Mouse (Mus musculus) intestine, postnatal 0 days (tissue): ENCODE results near the gene Gm28043. TPM values are rescaled to one million over a fixed set of nuclear protein-coding genes. Genes with fewer than 3 reads are reported as not detected.
A peak's percentile ranks its signal among the peaks of the same experiment; 100 is the strongest.

Experiments used
- ATAC-seq: fragments of 200-750 bp; cut with Nextera tagmentation; 2 replicates; pipeline ENCODE4 v1.8.0; 2017; ENCODE audit warnings: mild to moderate bottlenecking, moderate TSS enrichment, moderate library complexity
- H3K27ac ChIP-seq: fragments of 300-500 bp; sonication (generic); 2 replicates; pipeline ENCODE4 v1.5.1; 2014; ENCODE audit warnings: mild to moderate bottlenecking, low read depth, low read length, moderate library complexity
- H3K27me3 ChIP-seq: fragments of 300-500 bp; sonication (generic); replicated peaks from 2 replicates; pipeline ENCODE4 v1.6.1; 2014; ENCODE audit warnings: low read length, mixed read lengths; ENCODE audit not compliant: control insufficient read depth, insufficient read depth
- H3K36me3 ChIP-seq: fragments of 300-500 bp; sonication (generic); 2 replicates; pipeline ENCODE4 v1.6.1; 2014; ENCODE audit warnings: mild to moderate bottlenecking, moderate library complexity; ENCODE audit not compliant: control insufficient read depth, insufficient read depth
- H3K4me1 ChIP-seq: fragments of 300-500 bp; sonication (generic); replicated peaks from 2 replicates; pipeline ENCODE4 v1.6.1; 2014; ENCODE audit warnings: antibody characterized with exemption, low read length, mixed read lengths; ENCODE audit not compliant: control insufficient read depth, insufficient read depth
- H3K4me2 ChIP-seq: fragments of 300-500 bp; sonication (generic); replicated peaks from 2 replicates; pipeline ENCODE4 v1.6.1; 2014; ENCODE audit warnings: low read depth, mild to moderate bottlenecking, moderate library complexity
- H3K4me3 ChIP-seq: fragments of 300-500 bp; sonication (generic); 2 replicates; pipeline ENCODE4 v1.5.1; 2014; ENCODE audit warnings: low read depth, low read length
- H3K9ac ChIP-seq: fragments of 300-500 bp; sonication (generic); 2 replicates; pipeline ENCODE4 v1.6.1; 2014; ENCODE audit warnings: mild to moderate bottlenecking, low read depth, low read length
- H3K9me3 ChIP-seq: fragments of 300-500 bp; sonication (generic); 2 replicates; pipeline ENCODE4 v1.6.1; 2016; ENCODE audit warnings: mixed run types; ENCODE audit not compliant: control insufficient read depth
- CTCF ChIP-seq: sonication (generic); IDR thresholded peaks from 2 replicates; pipeline ENCODE4 v1.5.1; 2016; ENCODE audit warnings: low read depth, mild to moderate bottlenecking, control low read depth, antibody characterized with exemption, moderate library complexity
- WGBS: fragments of 180-500 bp; shearing (Covaris S2); extraction: QIAGEN DNeasy Blood & Tissue Kit; methylation state at CpG from one replicate; pipeline ENCODE4 v1.1.7; 2014; 5-methylcytosine and 5-hydroxymethylcytosine counted together
- polyA plus RNA-seq: library from polyadenylated mRNA; unstranded; fragments of >200 nt; fragmentation: Nextera tagmentation; extraction: Ambion mirVana; gene quantifications from 2 replicates; pipeline ENCODE4 v1.2.1, GENCODE M21; 2015

Gm28043 gene
- polyA plus RNA-seq, 1 experiment from 2014 or later, result 0.82 TPM

DNA sequence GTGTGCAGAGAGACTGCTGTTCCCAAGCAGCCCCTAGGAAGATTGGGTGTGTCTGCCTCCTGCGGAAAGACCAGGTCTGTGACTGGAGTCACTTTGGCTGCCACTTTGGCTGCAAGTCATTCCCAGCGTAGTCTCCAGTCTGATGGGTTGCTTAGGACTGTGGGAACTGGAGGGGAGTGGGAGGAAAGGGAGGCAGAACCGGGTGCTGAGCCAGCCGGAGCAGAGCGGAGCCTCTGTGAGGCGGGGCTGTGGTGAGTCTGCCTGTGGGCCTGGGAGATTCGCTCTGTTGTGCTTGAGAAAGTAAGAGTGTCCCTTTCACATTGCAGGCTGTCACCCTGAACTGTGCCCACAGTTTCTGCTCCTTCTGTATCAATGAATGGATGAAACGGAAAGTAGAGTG is 20.8 kb downstream of the Gm28043 start:
- Histone ChIP-seq H3K4me3 (no peak overlapping the region), H3K4me1 (no peaks in the 10 kb centered on the region), H3K36me3 (peaks cover 81% of the 10 kb centered on the region), H3K9me3 (no peaks in the 10 kb centered on the region), H3K4me2 (no peak overlapping the region), H3K27me3 (no peaks in the 10 kb centered on the region), H3K27ac (no peak overlapping the region), H3K9ac (no peak overlapping the region)
- 90% methylated on average over 8 of the region's 8 CpGs for WGBS
- no peak for ATAC-seq
- no peak for TF ChIP-seq CTCF

- no peak overlapping the region for H3K9ac ChIP-seq
- H3K4me2 ChIP-seq, result no peak overlapping the region
- no peaks in the 10 kb centered on the region for H3K9me3 ChIP-seq
- H3K36me3 ChIP-seq, result peaks cover 84% of the 10 kb centered on the region
- no peak overlapping the region for H3K27ac ChIP-seq
- 62% methylated on average over 5 of the region's 5 CpGs for WGBS
- no peak overlapping the region for H3K4me3 ChIP-seq
- no peak for ATAC-seq
- H3K27me3 ChIP-seq, result no peaks in the 10 kb centered on the region
- H3K4me1 ChIP-seq, result no peaks in the 10 kb centered on the region
- peak; percentile 81 for TF ChIP-seq CTCF
These were observed 21.4 kb downstream of the Gm28043 start for GRCm38 (mm10) chr17:29636118-29636517.

DNA sequence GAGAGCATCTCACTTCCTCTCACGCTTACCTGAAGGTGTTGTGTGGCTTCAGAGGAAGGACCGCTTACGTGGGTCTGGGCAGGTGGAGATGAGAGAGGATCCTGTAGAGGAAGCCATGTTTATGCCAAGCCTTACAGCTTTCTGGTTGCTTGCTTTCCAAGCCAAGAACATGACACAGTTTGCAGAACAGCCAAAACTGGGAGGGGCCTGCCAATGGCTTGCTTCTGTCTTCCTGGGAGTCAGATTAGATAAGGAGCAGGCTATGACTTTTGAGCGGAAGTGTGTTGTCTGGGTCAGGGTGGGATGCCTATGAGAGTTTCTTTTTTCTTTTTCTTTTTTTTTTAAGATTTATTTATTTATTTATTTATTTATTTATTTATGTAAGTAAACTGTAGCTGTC is 22.7 kb downstream of the Gm28043 start:
- no peak overlapping the region for H3K4me2 ChIP-seq
- no peak overlapping the region for H3K4me3 ChIP-seq
- no peaks in the 10 kb centered on the region for H3K9me3 ChIP-seq
- ATAC-seq, result no peak
- WGBS, result 82% methylated on average over 4 of the region's 4 CpGs
- H3K4me1 ChIP-seq, result no peaks in the 10 kb centered on the region
- H3K9ac ChIP-seq, result no peak overlapping the region
- TF ChIP-seq CTCF, result no peak
- peaks cover 85% of the 10 kb centered on the region for H3K36me3 ChIP-seq
- H3K27me3 ChIP-seq, result no peaks in the 10 kb centered on the region
- no peak overlapping the region for H3K27ac ChIP-seq

DNA sequence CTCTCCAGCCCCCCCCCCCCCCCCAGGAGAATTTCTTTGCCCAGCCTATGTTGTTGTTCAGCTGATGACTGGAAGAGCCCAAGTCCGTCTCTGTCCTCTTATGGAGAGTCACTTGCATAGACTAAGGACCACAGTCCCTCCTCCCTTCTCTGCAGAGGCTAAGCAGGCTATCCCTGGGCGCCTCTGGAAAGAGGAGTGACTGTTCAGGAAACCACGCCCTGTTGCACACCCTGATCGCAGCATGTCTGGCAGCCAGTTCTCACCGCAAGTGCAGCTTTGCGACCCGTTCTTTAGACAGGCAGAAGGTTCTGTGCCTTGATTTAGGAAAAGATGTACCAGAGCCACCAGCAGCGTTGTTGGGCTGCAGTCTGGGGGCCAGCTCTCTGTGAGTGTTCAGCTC is 23.2 kb downstream of the Gm28043 start:
- Histone ChIP-seq H3K36me3 (peaks cover 82% of the 10 kb centered on the region), H3K4me1 (no peaks in the 10 kb centered on the region), H3K4me2 (no peak overlapping the region), H3K27ac (no peak overlapping the region), H3K27me3 (no peaks in the 10 kb centered on the region), H3K9me3 (no peaks in the 10 kb centered on the region), H3K4me3 (no peak overlapping the region), H3K9ac (no peak overlapping the region)
- 53% methylated on average over 8 of the region's 8 CpGs for WGBS
- no peak for TF ChIP-seq CTCF
- ATAC-seq, result no peak

GRCm38 (mm10) chr17:29640971-29641370 is 26.3 kb downstream of the Gm28043 start:
- no peak for TF ChIP-seq CTCF
- Histone ChIP-seq H3K4me2 (no peak overlapping the region), H3K27ac (no peak overlapping the region), H3K4me1 (no peaks in the 10 kb centered on the region), H3K9ac (no peak overlapping the region), H3K9me3 (no peaks in the 10 kb centered on the region), H3K4me3 (no peak overlapping the region), H3K36me3 (peaks cover 59% of the 10 kb centered on the region), H3K27me3 (no peaks in the 10 kb centered on the region)
- WGBS, result 94% methylated on average over 11 of the region's 11 CpGs
- no peak for ATAC-seq

DNA sequence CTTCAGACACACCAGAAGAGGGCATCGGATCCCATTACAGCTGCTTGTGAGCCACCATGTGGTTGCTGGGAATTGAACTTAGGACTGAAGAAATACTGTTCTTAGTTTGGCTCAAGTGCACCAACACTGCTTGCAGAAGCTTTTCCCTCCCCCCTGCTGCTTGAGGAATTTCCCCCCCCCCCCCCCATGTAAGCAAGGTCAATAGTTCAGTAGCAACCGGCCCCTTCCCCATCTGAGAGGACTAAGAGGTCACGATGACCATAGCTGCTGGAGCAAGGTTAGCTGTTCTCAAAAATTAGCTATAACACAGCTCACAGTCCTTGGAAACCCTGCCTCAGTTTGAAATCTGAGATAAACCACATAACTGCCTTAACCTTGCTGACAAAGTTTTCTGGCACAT is 27.5 kb downstream of the Gm28043 start:
- H3K4me2 ChIP-seq, result no peak overlapping the region
- H3K9ac ChIP-seq, result no peak overlapping the region
- no peak for ATAC-seq
- no peak for TF ChIP-seq CTCF
- no peaks in the 10 kb centered on the region for H3K27me3 ChIP-seq
- no peaks in the 10 kb centered on the region for H3K4me1 ChIP-seq
- no peak overlapping the region for H3K4me3 ChIP-seq
- 73% methylated on average over 3 of the region's 3 CpGs for WGBS
- H3K9me3 ChIP-seq, result no peaks in the 10 kb centered on the region
- H3K27ac ChIP-seq, result no peak overlapping the region
- H3K36me3 ChIP-seq, result peaks cover 47% of the 10 kb centered on the region

DNA sequence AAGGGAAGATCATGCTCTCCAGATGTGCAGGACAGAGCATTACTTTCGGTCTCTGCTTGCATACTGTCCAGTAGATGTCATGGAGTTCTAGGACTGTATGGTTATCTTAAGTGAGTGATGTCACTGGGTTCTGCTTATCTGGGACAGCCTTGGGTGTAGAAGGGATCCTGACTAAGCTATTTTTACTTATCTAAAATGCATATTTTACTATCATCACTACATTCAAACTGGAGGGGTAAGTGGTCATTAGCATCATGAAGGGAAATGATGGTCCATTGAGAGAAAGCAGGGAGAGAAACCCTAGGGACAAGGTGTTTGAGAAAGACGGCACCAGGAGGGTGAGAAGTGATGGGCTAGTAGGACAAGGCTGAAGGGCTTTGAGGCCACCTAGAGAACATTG is 43.6 kb downstream of the Gm28043 start:
- Histone ChIP-seq H3K9ac (no peak overlapping the region), H3K4me2 (no peak overlapping the region), H3K36me3 (peaks cover 5% of the 10 kb centered on the region; the same call in 1 of the 2 replicates), H3K4me3 (no peak overlapping the region), H3K4me1 (no peaks in the 10 kb centered on the region), H3K27me3 (no peaks in the 10 kb centered on the region), H3K9me3 (no peaks in the 10 kb centered on the region), H3K27ac (no peak overlapping the region)
- WGBS, result 82% methylated on average over 2 of the region's 2 CpGs
- no peak for TF ChIP-seq CTCF
- ATAC-seq, result no peak
